Mouse (Mus musculus) spleen, adult 2 months (tissue): ENCODE data around the gene Gm49395. TPM values are rescaled to one million over a fixed set of nuclear protein-coding genes. Genes with fewer than 3 reads are reported as not detected.

Source experiments
- DNase-seq, 2 experiments: peaks; one replicate each; pipeline versions ENCODE4 v3.0.0 to v3.0.0-alpha.2; 2012 to 2021; ENCODE audit warnings: low spot score in 2 of 2, low read depth in 1 of 2
- H3K27ac ChIP-seq: fragments of 200-500 bp; 2 replicates; pipeline ENCODE4 v1.5.1; 2012; ENCODE audit warnings: low read length, inconsistent platforms; ENCODE audit not compliant: insufficient read depth
- H3K27me3 ChIP-seq: fragments of 200-500 bp; 2 replicates; pipeline ENCODE4 v1.6.1; 2012; ENCODE audit warnings: mild to moderate bottlenecking, moderate library complexity, low read length, inconsistent platforms; ENCODE audit not compliant: control insufficient read depth, insufficient read depth
- H3K36me3 ChIP-seq: fragments of 200-500 bp; 2 replicates; pipeline ENCODE4 v1.6.1; 2012; ENCODE audit warnings: mild to moderate bottlenecking, low read length, inconsistent platforms; ENCODE audit not compliant: control insufficient read depth, insufficient read depth
- H3K4me1 ChIP-seq: fragments of 200-500 bp; 2 replicates; pipeline ENCODE4 v1.6.1; 2011; ENCODE audit warnings: inconsistent platforms; ENCODE audit not compliant: control insufficient read depth, insufficient read depth, insufficient read length
- H3K4me3 ChIP-seq: fragments of 200-500 bp; 2 replicates; pipeline ENCODE4 v1.5.1; 2011; ENCODE audit warnings: mild to moderate bottlenecking, inconsistent platforms; ENCODE audit not compliant: insufficient read depth, insufficient read length; ENCODE audit errors: extremely low read depth
- CTCF ChIP-seq: fragments of 200-500 bp; IDR thresholded peaks from 2 replicates; pipeline ENCODE4 v1.5.1; 2011; ENCODE audit warnings: mild to moderate bottlenecking, inconsistent platforms; ENCODE audit not compliant: insufficient read depth, insufficient read length, insufficient replicate concordance; ENCODE audit errors: extremely low read depth
- POLR2A ChIP-seq: fragments of 200-500 bp; IDR thresholded peaks from 2 replicates; pipeline ENCODE4 v1.6.1; 2011; ENCODE audit warnings: low read depth, low read length, inconsistent platforms
- WGBS: fragments of 180-500 bp; shearing (Covaris S2); methylation state at CpG from one replicate; pipeline ENCODE4 v1.1.7; 2018; 5-methylcytosine and 5-hydroxymethylcytosine counted together
- polyA plus RNA-seq: library from polyadenylated mRNA; depleted of rRNA; stranded (reverse); fragments of >200 nt; gene quantifications from 2 replicates; pipeline ENCODE4 v1.2.3, GENCODE M21; 2012

Gene Gm49395
- polyA plus RNA-seq, 1 experiment = 3.4 TPM

DNA sequence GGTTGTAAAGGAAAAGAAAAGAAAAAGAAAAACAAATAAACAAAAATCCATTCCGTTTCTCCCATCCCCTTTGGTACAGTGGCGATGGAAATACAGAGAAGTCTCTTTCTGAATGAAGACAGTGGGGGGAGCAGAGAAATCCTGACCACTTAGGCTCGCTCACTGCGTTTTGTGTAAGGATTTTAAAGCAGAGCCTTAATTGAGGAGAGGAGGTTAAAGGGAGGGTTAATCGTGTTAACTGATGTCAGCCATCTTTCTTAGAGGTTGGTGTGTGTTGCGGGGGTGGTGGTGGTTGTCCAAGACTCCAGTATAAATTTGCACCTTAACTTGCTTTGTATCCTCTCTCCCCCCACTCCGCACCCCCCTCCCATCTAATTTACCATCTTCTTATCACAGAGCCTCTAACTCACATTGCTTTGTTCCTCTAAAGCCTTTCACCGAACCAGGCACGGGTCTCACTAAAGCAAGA, 10.7 kb downstream of the Gm49395 start:
- TF ChIP-seq POLR2A (no peak), CTCF (no peak)
- peaks cover 9% of the 10 kb centered on the region; the same call in 1 of the 2 replicates for H3K4me1 ChIP-seq
- peak overlapping the region; percentile 72 for H3K4me3 ChIP-seq
- H3K27me3 ChIP-seq = no peaks in the 10 kb centered on the region
- no peak overlapping the region for H3K27ac ChIP-seq
- WGBS = 42% methylated on average over 9 of the region's 9 CpGs
- peaks cover 2% of the 10 kb centered on the region; the same call in 1 of the 2 replicates for H3K36me3 ChIP-seq
- no peak for DNase-seq

DNA sequence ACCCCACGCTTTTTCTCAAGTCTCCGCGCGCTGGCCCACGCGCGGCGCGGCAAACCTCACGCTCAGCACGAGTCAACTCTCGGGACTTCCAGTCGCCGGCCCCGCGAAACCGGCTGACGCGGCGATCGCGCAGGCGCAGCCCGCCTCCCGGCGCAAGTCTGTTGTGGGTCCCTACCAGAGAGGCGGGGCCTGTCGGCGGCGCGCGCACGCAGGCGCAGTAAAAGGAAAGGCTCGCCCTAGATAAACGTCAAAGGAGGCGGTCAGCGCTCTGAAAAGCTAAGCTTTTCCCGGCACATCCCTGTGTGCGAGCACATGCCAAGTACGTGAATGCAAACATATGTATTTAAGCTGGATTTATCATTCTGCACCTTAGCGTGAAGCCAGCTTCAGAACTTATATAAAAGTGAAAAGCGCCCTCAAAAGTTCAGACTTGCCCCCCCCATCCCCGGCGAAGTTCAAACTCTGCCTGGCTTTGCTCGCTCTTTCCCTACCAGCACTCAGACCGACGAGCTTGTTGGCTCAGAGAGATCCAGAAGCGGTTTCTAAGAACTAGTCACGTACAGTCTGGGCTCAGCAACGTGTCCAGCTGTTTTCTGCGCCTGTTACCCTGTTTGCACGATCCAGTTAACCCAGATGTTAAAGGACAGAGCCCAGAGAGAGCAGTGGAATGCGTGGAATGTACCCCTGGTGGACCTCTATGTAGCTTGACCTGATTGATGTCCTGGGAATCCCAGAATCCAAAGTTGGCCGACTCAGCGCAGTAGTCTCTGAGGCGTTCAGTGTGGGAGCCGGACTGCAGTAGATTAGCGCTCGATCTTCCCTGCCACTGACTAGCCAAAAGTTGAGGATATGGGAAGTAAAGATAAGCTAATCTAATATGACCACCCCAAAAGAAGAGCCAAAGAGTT, 11.4 kb downstream of the Gm49395 start, which contains the start of gene Pelo:
TSS of gene Pelo (minus strand) at position 118 of the 908 bp plus-strand sequence.
- H3K4me1 ChIP-seq = peaks cover 9% of the 10 kb centered on the region; the same call in 1 of the 2 replicates
- peak within 1 kb of the TSS; percentile 71 for H3K27ac ChIP-seq
- peak; percentile 82 to 95 for DNase-seq
- H3K27me3 ChIP-seq = no peaks in the 10 kb centered on the region
- peaks cover 2% of the 10 kb centered on the region; the same call in 1 of the 2 replicates for H3K36me3 ChIP-seq
- WGBS = 2% methylated on average over 60 of the region's 60 CpGs
- H3K4me3 ChIP-seq = peak within 1 kb of the TSS; percentile 72
- peak; percentile 51 for TF ChIP-seq POLR2A
- TF ChIP-seq CTCF = no peak

DNA sequence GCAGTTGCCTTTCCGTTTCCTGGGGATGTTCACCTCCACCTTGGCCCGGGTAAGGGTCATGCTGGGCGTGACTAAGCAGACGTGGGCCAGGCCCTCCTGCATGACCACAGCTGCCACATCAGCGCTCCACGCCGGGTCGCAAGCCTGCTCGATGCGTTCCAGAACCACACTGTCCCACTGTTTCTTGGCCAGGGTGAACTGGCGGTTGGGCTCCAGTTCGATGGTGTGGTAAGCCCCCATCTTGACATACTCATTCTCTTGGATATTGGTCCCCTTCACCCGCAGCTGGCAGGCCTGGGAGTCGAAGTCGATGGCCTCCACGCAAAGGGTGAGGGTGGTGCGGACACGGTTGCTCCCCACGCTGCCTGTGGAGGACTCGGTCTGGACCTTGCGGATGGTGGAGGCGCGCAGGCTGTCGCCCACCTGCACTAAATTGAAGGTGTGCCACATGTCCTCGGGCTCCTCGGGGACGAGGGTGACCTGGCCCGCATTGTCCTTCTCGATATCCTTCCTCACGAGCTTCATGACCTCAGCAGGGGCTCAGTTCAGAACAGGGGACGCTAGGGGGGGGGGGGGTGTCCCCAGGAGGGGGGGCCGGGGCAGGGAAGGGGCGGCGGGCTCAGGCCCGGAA, 12.2 kb downstream of the Gm49395 start:
- H3K27ac ChIP-seq = peak overlapping the region; percentile 71
- peak in 1 of 2 experiments; percentile 21 for DNase-seq
- TF ChIP-seq CTCF (no peak), POLR2A (no peak)
- 7% methylated on average over 34 of the region's 35 CpGs for WGBS
- H3K4me3 ChIP-seq = peak overlapping the region; percentile 72
- H3K4me1 ChIP-seq = peaks cover 9% of the 10 kb centered on the region; the same call in 1 of the 2 replicates
- peaks cover 2% of the 10 kb centered on the region; the same call in 1 of the 2 replicates for H3K36me3 ChIP-seq
- no peaks in the 10 kb centered on the region for H3K27me3 ChIP-seq

DNA sequence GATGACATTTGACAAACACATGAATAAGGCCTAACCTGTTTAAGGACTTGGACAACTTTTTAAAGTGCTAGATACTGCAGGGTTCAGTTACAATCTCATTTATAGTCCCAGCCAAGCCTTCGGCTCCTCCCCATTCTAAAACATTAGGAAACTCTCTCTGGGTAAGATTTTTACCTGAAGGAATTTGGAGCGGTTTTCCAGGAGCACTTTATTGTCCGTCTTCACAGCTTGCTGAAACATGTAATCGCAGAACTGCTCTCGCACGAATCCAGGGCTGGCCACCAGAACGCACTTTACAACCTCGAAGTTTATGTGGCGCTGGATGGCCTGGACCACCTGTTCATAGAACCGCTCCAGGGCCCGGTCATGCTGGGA, 12.7 kb downstream of the Gm49395 start:
- Histone ChIP-seq H3K27ac (no peak overlapping the region), H3K4me3 (peak overlapping the region; percentile 72; the same call in 1 of the 2 replicates), H3K4me1 (peaks cover 9% of the 10 kb centered on the region; the same call in 1 of the 2 replicates), H3K36me3 (peaks cover 2% of the 10 kb centered on the region; the same call in 1 of the 2 replicates), H3K27me3 (no peaks in the 10 kb centered on the region)
- TF ChIP-seq POLR2A (no peak), CTCF (no peak)
- DNase-seq = no peak
- 61% methylated on average over 11 of the region's 11 CpGs for WGBS

DNA sequence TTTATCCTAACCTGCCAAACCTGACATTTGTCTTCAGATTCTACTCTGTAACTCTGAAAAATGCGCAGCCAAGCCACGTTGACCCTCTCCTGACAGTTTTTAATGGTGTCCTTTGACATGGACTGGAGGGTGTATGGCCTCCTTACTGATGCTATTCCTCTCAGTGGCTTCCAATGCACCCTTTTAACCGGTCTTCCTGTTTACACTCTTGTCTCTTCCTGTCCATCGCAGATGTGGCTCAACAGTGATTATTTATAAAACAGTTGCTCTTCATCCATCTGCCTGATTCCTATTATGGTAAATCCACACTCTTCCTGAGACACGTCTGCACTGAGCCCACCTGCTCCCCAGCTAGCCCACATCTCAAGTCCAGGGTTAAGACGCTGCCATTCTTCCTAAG, 15.7 kb downstream of the Gm49395 start:
- no peak overlapping the region for H3K27ac ChIP-seq
- no peaks in the 10 kb centered on the region for H3K27me3 ChIP-seq
- no peak for DNase-seq
- 71% methylated on average over 6 of the region's 6 CpGs for WGBS
- no peak overlapping the region for H3K4me3 ChIP-seq
- TF ChIP-seq POLR2A (no peak), CTCF (no peak)
- H3K36me3 ChIP-seq = peaks cover 2% of the 10 kb centered on the region; the same call in 1 of the 2 replicates
- H3K4me1 ChIP-seq = peaks cover 9% of the 10 kb centered on the region; the same call in 1 of the 2 replicates

DNA sequence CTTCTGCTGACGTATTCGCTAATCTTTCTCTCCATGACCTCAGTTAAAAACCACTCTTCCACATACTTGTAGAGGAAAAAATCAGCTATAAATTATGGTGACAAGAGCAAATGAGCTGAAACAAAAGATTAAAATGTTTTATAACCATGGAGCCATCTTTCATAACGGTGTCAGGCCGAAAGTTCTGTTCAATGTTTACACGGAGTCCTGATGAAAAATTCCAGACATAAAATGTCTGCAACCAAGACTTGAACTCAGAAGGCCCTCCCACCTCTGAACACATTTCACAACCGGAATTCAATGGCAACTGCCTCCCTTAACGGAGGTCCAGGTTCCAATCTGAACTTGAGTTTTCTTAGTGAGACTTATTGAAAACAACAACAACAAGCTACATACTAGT, 19.4 kb downstream of the Gm49395 start:
- H3K4me1 ChIP-seq = no peaks in the 10 kb centered on the region; the same call in 1 of the 2 replicates
- TF ChIP-seq CTCF (no peak), POLR2A (no peak)
- no peak for DNase-seq
- no peaks in the 10 kb centered on the region for H3K27me3 ChIP-seq
- H3K27ac ChIP-seq = no peak overlapping the region
- H3K36me3 ChIP-seq = no peaks in the 10 kb centered on the region
- WGBS = 89% methylated on average over 7 of the region's 7 CpGs
- no peak overlapping the region for H3K4me3 ChIP-seq
